Mouse (Mus musculus): ENCODE measurements around the gene Agr3. TPM values are rescaled to one million over a fixed set of nuclear protein-coding genes. Genes with fewer than 3 reads are reported as not detected.

The Agr3 gene
- polyA plus RNA-seq, 1 experiment, result not detected

DNA sequence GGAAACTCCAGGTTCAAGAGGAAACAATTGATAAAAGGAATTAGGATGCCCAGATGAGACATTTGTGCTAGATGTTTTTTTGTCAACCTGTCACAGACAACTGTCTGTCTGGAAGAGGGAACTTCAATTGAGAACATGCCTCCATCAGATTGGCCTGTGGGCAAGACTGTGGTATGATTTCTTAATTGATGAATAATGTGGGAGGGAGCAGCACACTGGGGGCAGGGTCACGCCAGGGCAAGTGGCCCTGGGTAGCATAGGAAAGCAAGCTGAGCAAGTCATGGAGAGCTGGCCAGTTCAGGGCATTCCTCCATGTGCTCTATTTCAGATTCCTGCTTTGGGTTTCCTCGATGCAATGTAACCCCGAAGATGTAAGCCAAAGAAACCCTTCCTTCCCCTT lies 50.5 kb downstream of the Agr3 start:
- H3K9me3 ChIP-seq (replicated peaks; ENCODE audit: control insufficient read depth, insufficient read depth, low read length, poor library complexity, severe bottlenecking), result no peaks in the 10 kb centered on the region
- H3K9ac ChIP-seq (ENCODE audit: low read depth, poor library complexity, severe bottlenecking), result no peak overlapping the region
- no peak overlapping the region for H3K4me3 ChIP-seq (ENCODE audit: low read depth, low read length)
- TF ChIP-seq CTCF (IDR thresholded peaks at IDR 0.05; ENCODE audit: low read depth, low read length) (no peak), EP300 (IDR thresholded peaks at IDR 0.05; ENCODE audit: insufficient read depth, low read depth, low read length) (no peak), POLR2A (IDR thresholded peaks at IDR 0.05; ENCODE audit: insufficient read depth, low read length) (no peak)
- no peak overlapping the region for H3K27ac ChIP-seq (ENCODE audit: insufficient read depth, low read length)
- no peaks in the 10 kb centered on the region for H3K4me1 ChIP-seq (ENCODE audit: control insufficient read depth, insufficient read depth, low read length)
- no peaks in the 10 kb centered on the region for H3K36me3 ChIP-seq (ENCODE audit: control insufficient read depth, insufficient read depth, low read length, poor library complexity, severe bottlenecking)
- no peaks in the 10 kb centered on the region for H3K27me3 ChIP-seq (ENCODE audit: control insufficient read depth, insufficient read depth, low read length, poor library complexity, severe bottlenecking)

DNA sequence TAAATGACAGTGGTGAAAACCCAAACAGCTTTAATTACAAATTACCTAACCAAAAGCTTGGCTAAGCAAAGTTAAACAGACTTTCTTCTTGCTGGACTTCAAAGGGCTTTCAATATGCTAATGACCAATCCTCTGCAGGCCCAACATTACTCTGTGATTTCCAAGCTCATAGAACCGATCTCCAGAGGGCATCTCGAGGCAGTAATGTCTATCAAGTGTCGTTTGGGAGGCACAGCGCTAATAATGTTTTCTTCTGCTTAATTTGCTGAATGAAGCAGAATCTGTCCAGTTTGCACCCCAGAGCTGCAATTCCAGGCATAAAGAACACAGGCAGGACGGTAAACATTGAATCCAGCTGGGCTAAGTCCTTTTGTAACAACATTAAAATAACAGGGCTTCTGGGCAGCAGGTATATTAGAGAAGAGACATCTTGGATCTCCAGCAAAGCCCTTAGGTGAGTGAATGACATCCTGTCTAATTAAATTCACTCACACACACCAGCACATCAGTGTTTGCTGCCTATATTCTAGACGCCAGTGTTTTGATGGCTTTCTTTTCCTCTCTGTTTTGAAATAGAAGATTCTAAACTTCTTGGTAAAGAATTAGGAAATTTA lies 52.3 kb downstream of the Agr3 start:
- TF ChIP-seq EP300 (IDR thresholded peaks at IDR 0.05; ENCODE audit: insufficient read depth, low read depth, low read length), result no peak
- no peak for TF ChIP-seq CTCF (IDR thresholded peaks at IDR 0.05; ENCODE audit: low read depth, low read length)
- no peak for TF ChIP-seq POLR2A (IDR thresholded peaks at IDR 0.05; ENCODE audit: insufficient read depth, low read length)
- Histone ChIP-seq H3K27ac (ENCODE audit: insufficient read depth, low read length) (no peak overlapping the region), H3K4me1 (ENCODE audit: control insufficient read depth, insufficient read depth, low read length) (no peaks in the 10 kb centered on the region), H3K9me3 (replicated peaks; ENCODE audit: control insufficient read depth, insufficient read depth, low read length, poor library complexity, severe bottlenecking) (no peaks in the 10 kb centered on the region; the same call in 1 of the 2 replicates), H3K36me3 (ENCODE audit: control insufficient read depth, insufficient read depth, low read length, poor library complexity, severe bottlenecking) (no peaks in the 10 kb centered on the region), H3K4me3 (ENCODE audit: low read depth, low read length) (no peak overlapping the region), H3K27me3 (ENCODE audit: control insufficient read depth, insufficient read depth, low read length, poor library complexity, severe bottlenecking) (no peaks in the 10 kb centered on the region), H3K9ac (ENCODE audit: low read depth, poor library complexity, severe bottlenecking) (no peak overlapping the region)

DNA sequence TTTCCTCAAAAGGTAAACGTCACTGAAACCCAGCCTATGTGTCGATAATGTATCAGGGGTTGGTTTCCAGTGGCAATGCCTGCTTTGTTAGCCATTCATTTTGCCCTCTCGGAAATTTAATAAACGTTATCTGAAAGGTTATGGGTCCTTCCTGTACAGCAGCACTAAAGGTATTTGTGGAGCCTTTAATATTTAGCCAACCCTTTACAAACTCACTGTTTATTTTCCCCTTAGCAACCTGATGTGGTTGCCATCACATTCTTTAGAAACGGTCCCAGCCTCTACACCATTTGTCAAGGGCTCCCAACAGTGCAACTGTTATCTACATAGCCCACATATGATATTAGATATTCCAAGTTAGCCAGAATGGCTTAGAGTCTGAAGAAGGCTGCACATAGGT lies 54.2 kb downstream of the Agr3 start:
- TF ChIP-seq POLR2A (IDR thresholded peaks at IDR 0.05; ENCODE audit: insufficient read depth, low read length), result no peak
- no peak for TF ChIP-seq EP300 (IDR thresholded peaks at IDR 0.05; ENCODE audit: insufficient read depth, low read depth, low read length)
- TF ChIP-seq CTCF (IDR thresholded peaks at IDR 0.05; ENCODE audit: low read depth, low read length), result no peak
- no peaks in the 10 kb centered on the region; the same call in 1 of the 2 replicates for H3K9me3 ChIP-seq (replicated peaks; ENCODE audit: control insufficient read depth, insufficient read depth, low read length, poor library complexity, severe bottlenecking)
- H3K9ac ChIP-seq (ENCODE audit: low read depth, poor library complexity, severe bottlenecking), result no peak overlapping the region
- H3K27ac ChIP-seq (ENCODE audit: insufficient read depth, low read length), result no peak overlapping the region
- H3K27me3 ChIP-seq (ENCODE audit: control insufficient read depth, insufficient read depth, low read length, poor library complexity, severe bottlenecking), result no peaks in the 10 kb centered on the region
- H3K4me1 ChIP-seq (ENCODE audit: control insufficient read depth, insufficient read depth, low read length), result no peaks in the 10 kb centered on the region
- no peaks in the 10 kb centered on the region for H3K36me3 ChIP-seq (ENCODE audit: control insufficient read depth, insufficient read depth, low read length, poor library complexity, severe bottlenecking)
- no peak overlapping the region for H3K4me3 ChIP-seq (ENCODE audit: low read depth, low read length)

DNA sequence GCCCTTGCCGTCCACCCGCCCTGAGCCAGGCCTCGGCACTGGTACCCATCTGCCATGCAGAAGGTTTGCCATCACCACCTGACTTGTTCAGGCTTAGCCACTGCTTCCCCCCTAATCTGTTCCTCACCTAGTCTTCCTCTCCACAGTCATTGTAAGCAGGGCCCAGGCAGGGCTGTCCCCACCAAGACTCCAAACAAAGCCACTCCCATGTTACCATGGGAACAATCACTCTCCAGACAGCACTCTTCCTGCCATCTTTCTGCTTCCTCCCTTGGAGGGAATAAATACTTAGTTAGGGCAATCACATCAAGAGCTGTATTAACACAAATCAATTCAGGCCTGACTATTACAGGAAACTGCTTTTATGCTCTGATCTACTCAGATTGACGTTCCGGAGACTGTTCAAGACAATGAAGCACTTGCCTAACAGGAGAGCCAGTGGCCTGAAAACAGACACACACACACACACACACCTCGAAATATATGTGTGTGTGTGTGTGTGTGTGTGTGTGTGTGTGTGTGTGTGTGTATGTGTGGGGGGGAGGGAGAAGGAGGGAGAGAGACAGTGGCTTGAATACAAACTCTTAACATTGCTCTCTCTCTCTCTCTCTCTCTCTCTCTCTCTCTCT lies 56.4 kb downstream of the Agr3 start:
- TF ChIP-seq CTCF (IDR thresholded peaks at IDR 0.05; ENCODE audit: low read depth, low read length) (no peak), POLR2A (IDR thresholded peaks at IDR 0.05; ENCODE audit: insufficient read depth, low read length) (no peak), EP300 (IDR thresholded peaks at IDR 0.05; ENCODE audit: insufficient read depth, low read depth, low read length) (no peak)
- Histone ChIP-seq H3K27ac (ENCODE audit: insufficient read depth, low read length) (no peak overlapping the region), H3K4me3 (ENCODE audit: low read depth, low read length) (no peak overlapping the region), H3K9ac (ENCODE audit: low read depth, poor library complexity, severe bottlenecking) (no peak overlapping the region), H3K4me1 (ENCODE audit: control insufficient read depth, insufficient read depth, low read length) (no peaks in the 10 kb centered on the region), H3K27me3 (ENCODE audit: control insufficient read depth, insufficient read depth, low read length, poor library complexity, severe bottlenecking) (no peaks in the 10 kb centered on the region), H3K36me3 (ENCODE audit: control insufficient read depth, insufficient read depth, low read length, poor library complexity, severe bottlenecking) (no peaks in the 10 kb centered on the region), H3K9me3 (replicated peaks; ENCODE audit: control insufficient read depth, insufficient read depth, low read length, poor library complexity, severe bottlenecking) (no peaks in the 10 kb centered on the region; the same call in 1 of the 2 replicates)

DNA sequence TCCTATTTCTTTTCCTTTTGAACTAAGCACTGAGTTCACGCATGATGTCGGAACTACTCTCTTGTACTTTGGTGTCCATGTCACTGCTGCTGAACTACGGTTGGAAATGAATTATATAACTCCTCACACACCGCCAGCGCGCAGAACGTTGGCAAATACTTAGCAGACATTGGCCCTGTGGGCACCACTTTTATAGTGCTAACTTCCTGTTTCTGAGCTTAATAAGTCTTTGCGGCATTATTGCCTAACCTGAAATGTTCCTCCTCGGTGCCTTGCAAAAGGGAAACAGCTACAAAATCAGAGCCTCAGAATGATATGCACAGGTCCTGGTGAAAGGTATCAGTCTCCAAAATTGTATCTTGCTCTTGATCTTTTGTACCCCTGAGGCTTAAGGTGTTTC lies 58.1 kb downstream of the Agr3 start:
- H3K4me3 ChIP-seq (ENCODE audit: low read depth, low read length), result no peak overlapping the region
- H3K27ac ChIP-seq (ENCODE audit: insufficient read depth, low read length), result no peak overlapping the region
- no peak overlapping the region for H3K9ac ChIP-seq (ENCODE audit: low read depth, poor library complexity, severe bottlenecking)
- TF ChIP-seq CTCF (IDR thresholded peaks at IDR 0.05; ENCODE audit: low read depth, low read length) (no peak), POLR2A (IDR thresholded peaks at IDR 0.05; ENCODE audit: insufficient read depth, low read length) (no peak), EP300 (IDR thresholded peaks at IDR 0.05; ENCODE audit: insufficient read depth, low read depth, low read length) (no peak)
- H3K9me3 ChIP-seq (replicated peaks; ENCODE audit: control insufficient read depth, insufficient read depth, low read length, poor library complexity, severe bottlenecking), result no peaks in the 10 kb centered on the region; the same call in 1 of the 2 replicates
- H3K36me3 ChIP-seq (ENCODE audit: control insufficient read depth, insufficient read depth, low read length, poor library complexity, severe bottlenecking), result no peaks in the 10 kb centered on the region
- H3K27me3 ChIP-seq (ENCODE audit: control insufficient read depth, insufficient read depth, low read length, poor library complexity, severe bottlenecking), result no peaks in the 10 kb centered on the region
- H3K4me1 ChIP-seq (ENCODE audit: control insufficient read depth, insufficient read depth, low read length), result no peaks in the 10 kb centered on the region

DNA sequence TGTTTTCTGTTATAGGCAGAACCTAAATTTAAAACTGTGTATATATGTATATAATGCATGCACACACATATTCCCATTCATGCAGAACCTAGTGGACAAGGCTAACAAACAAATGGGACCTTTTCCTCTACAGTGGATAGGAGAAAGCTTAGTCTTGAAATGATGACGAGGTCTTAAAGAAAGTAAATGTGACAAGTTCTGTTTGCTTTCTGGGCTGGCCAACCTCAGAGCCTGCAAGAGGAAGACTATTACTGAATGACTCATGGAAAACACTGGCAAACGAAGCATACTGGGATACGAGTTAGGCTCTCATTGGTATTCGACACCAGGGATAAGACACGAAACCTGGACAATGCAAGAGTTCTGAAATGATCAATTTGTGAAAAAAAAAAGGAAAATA lies 59.3 kb downstream of the Agr3 start:
- H3K4me3 ChIP-seq (ENCODE audit: low read depth, low read length), result no peak overlapping the region
- no peak for TF ChIP-seq EP300 (IDR thresholded peaks at IDR 0.05; ENCODE audit: insufficient read depth, low read depth, low read length)
- TF ChIP-seq CTCF (IDR thresholded peaks at IDR 0.05; ENCODE audit: low read depth, low read length), result no peak
- TF ChIP-seq POLR2A (IDR thresholded peaks at IDR 0.05; ENCODE audit: insufficient read depth, low read length), result no peak

More for the DNA sequence above, 59.3 kb downstream of the Agr3 start:
- Histone ChIP-seq H3K4me1 (ENCODE audit: control insufficient read depth, insufficient read depth, low read length) (no peaks in the 10 kb centered on the region), H3K9me3 (replicated peaks; ENCODE audit: control insufficient read depth, insufficient read depth, low read length, poor library complexity, severe bottlenecking) (no peaks in the 10 kb centered on the region; the same call in 1 of the 2 replicates), H3K36me3 (ENCODE audit: control insufficient read depth, insufficient read depth, low read length, poor library complexity, severe bottlenecking) (no peaks in the 10 kb centered on the region), H3K27me3 (ENCODE audit: control insufficient read depth, insufficient read depth, low read length, poor library complexity, severe bottlenecking) (no peaks in the 10 kb centered on the region), H3K9ac (ENCODE audit: low read depth, poor library complexity, severe bottlenecking) (no peak overlapping the region), H3K27ac (ENCODE audit: insufficient read depth, low read length) (no peak overlapping the region)

Measured in ES-Bruce4 (cell line).